Mouse (Mus musculus): ENCODE results near the gene Proser2. TPM values are rescaled to one million over a fixed set of nuclear protein-coding genes. Genes with fewer than 3 reads are reported as not detected.

The Proser2 gene
- polyA plus RNA-seq, 1 experiment: 0.94 TPM

DNA sequence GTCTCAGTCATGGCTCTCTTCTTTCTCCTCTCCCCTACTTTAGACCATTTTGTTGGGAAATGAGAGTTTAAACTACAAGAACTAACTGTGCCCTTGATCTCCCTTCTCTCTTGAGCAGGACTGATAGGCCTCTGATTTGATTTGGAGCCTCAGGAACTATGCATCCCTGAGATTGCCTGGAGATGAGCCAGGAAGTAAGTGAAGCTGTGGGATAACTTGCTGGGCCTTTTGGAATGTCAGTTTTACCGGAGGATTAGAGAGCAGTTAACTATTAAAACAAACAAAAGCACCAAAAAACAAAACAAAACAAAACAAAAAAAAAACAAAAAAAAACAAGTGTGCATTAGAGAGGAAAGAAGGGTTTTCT lies 54.5 kb downstream of the Proser2 start:
- TF ChIP-seq TCF12 (IDR thresholded peaks at IDR 0.05; ENCODE audit: insufficient read depth, poor library complexity, severe bottlenecking) (no peak), TCF3 (IDR thresholded peaks at IDR 0.05; ENCODE audit: insufficient read length, low read depth) (no peak), SRF (IDR thresholded peaks at IDR 0.05; ENCODE audit: control insufficient read depth, insufficient read length, low read depth) (no peak), CEBPB (IDR thresholded peaks at IDR 0.05; ENCODE audit: insufficient read depth, poor library complexity, severe bottlenecking) (no peak), MYOG (IDR thresholded peaks at IDR 0.05; ENCODE audit: control insufficient read depth in 1 of 3, insufficient read depth in 1 of 3, insufficient read length in 2 of 3, low read depth in 2 of 3) (no peak), MAX (IDR thresholded peaks at IDR 0.05; ENCODE audit: low read depth) (no peak), POLR2AphosphoS2 (IDR thresholded peaks at IDR 0.05; ENCODE audit: insufficient read length, low read depth) (no peak), USF1 (IDR thresholded peaks at IDR 0.05; ENCODE audit: low read depth) (no peak), REST (IDR thresholded peaks at IDR 0.05; ENCODE audit: insufficient read depth, insufficient read length) (no peak), MYOD1 (IDR thresholded peaks at IDR 0.05; ENCODE audit: control insufficient read depth in 1 of 3, insufficient read length in 2 of 3, low read depth in 2 of 3) (no peak)
- Histone ChIP-seq H3K4me2 (ENCODE audit: low read depth) (no peak overlapping the region), H3K27me3 (ENCODE audit: control insufficient read depth, insufficient read depth, insufficient read length) (no peaks in the 10 kb centered on the region), H3K79me2 (ENCODE audit: control insufficient read depth, insufficient read depth) (no peaks in the 10 kb centered on the region), H3ac (ENCODE audit: control insufficient read depth, insufficient read length) (no peak overlapping the region), H3K4me3 (no peak overlapping the region), H3K36me3 (ENCODE audit: control insufficient read depth, insufficient read depth) (no peaks in the 10 kb centered on the region)

DNA sequence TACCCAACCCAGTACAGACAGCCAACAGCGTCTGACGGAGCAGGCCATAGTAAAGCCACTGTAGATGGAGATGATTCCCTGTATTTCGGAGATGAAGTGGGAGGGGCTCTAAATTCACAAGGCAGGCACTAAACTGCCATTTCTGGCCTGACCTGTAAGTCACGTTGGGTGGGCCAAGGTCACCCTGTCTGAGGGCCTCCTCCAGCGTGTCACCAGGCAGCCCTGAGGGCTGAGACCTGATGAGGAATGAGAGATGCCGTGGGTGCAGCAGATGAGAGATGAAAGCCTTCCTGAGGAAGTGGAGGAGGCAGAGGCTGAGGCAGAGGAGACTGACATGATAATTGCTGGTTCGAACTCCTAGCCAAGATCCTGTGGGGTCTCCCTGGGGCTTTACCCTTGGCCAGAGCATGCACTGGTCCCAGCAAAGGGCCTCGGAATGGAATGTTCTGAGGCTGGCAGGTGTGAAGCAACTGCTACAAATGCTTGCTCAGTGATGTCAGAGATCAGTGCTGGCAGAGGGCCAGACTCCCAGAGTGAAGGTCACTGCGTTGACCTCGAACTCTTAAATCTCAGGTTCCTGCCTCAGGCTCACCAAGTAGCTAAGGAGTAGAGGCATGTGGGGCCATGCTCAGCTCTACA lies 55.0 kb downstream of the Proser2 start:
- Histone ChIP-seq H3K36me3 (ENCODE audit: control insufficient read depth, insufficient read depth) (no peaks in the 10 kb centered on the region), H3K4me2 (ENCODE audit: low read depth) (no peak overlapping the region), H3K27me3 (ENCODE audit: control insufficient read depth, insufficient read depth, insufficient read length) (no peaks in the 10 kb centered on the region), H3ac (ENCODE audit: control insufficient read depth, insufficient read length) (no peak overlapping the region), H3K79me2 (ENCODE audit: control insufficient read depth, insufficient read depth) (no peaks in the 10 kb centered on the region), H3K4me3 (no peak overlapping the region)
- TF ChIP-seq E2F4 (IDR thresholded peaks at IDR 0.05; ENCODE audit: insufficient read depth) (no peak), POLR2AphosphoS2 (IDR thresholded peaks at IDR 0.05; ENCODE audit: insufficient read length, low read depth) (no peak), SRF (IDR thresholded peaks at IDR 0.05; ENCODE audit: control insufficient read depth, insufficient read length, low read depth) (no peak), POLR2A (IDR thresholded peaks at IDR 0.05; ENCODE audit: insufficient read length, low read depth) (no peak), MAX (IDR thresholded peaks at IDR 0.05; ENCODE audit: low read depth) (no peak), TCF3 (IDR thresholded peaks at IDR 0.05; ENCODE audit: insufficient read length, low read depth) (no peak), MYOG (IDR thresholded peaks at IDR 0.05; ENCODE audit: control insufficient read depth in 1 of 3, insufficient read depth in 1 of 3, insufficient read length in 2 of 3, low read depth in 2 of 3) (peak in 1 of 3 experiments; percentile 76), REST (IDR thresholded peaks at IDR 0.05; ENCODE audit: insufficient read depth, insufficient read length) (no peak), CEBPB (IDR thresholded peaks at IDR 0.05; ENCODE audit: insufficient read depth, poor library complexity, severe bottlenecking) (no peak), TCF12 (IDR thresholded peaks at IDR 0.05; ENCODE audit: insufficient read depth, poor library complexity, severe bottlenecking) (no peak), USF1 (IDR thresholded peaks at IDR 0.05; ENCODE audit: low read depth) (no peak), MYOD1 (IDR thresholded peaks at IDR 0.05; ENCODE audit: control insufficient read depth in 1 of 3, insufficient read length in 2 of 3, low read depth in 2 of 3) (peak in 1 of 3 experiments; percentile 34)

DNA sequence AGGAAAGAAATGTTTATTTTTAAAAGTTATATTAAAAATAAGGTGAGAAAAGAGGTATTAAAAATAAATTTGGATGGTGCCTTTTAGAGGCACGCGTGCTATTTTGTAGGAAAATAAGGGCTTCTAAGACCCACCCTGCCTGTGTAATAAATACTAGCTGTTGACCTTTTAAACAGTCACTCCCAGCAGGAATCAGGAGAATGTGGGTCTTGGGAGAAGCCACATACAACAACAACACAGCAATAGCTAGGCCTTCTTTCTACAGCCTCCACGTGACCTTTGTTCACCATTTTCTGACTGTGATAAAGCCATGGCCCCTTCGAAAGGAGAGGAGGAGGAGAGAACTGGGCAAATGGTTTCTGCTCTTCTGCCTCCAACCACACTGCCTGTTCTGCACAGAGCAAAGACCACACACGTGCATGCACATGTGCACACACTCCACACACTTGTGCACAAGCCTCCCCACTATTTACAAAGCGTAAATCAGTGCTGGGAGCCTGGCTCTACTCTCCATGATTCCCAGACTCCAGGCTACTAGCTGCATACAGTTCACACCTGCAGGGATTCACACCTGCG lies 57.2 kb downstream of the Proser2 start:
- no peak overlapping the region for H3K4me3 ChIP-seq
- H3K79me2 ChIP-seq (ENCODE audit: control insufficient read depth, insufficient read depth): no peaks in the 10 kb centered on the region
- no peaks in the 10 kb centered on the region for H3K36me3 ChIP-seq (ENCODE audit: control insufficient read depth, insufficient read depth)
- no peak overlapping the region for H3ac ChIP-seq (ENCODE audit: control insufficient read depth, insufficient read length)
- no peak for TF ChIP-seq E2F4 (IDR thresholded peaks at IDR 0.05; ENCODE audit: insufficient read depth)
- H3K27me3 ChIP-seq (ENCODE audit: control insufficient read depth, insufficient read depth, insufficient read length): no peaks in the 10 kb centered on the region
- H3K4me2 ChIP-seq (ENCODE audit: low read depth): no peak overlapping the region

DNA sequence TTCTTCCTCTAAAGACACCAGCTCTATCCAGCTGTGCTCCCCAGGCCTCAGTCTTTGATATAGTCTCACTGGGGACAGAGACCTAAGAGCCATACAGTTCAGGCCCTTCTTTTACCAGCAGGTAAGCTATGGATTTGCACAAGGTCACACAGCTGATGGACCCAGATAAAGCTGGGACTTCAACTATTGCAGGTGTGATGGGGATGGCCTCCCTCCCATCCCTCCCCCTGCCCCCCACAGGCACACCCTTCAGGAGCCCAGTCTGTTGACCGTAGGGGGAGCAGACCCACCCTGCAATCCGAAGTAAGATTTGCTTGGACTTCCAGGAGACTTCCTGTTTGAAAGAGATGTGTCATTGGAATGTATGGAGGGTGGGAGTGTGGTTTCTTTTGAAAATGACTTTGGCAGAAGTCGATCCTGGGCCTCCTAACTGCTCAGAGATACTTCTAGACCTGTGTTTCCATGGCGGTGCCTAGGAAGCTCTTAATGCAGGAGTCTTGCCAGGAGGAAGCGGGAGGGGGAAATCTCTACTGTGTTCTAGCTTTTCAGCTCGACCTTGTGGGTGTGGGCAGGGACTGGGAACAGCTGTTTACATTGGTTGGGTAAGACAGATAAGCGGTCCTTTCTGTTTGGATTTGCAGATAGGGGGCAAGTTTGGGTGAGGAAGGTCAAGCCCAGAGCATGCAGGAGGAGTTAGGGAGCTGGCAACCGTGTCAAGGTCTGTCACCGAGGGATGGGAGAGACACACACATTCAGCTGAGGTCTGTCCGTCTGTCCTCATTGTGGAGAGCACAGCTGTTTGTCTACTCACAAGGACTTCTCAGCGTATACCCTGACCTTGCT lies 58.2 kb downstream of the Proser2 start:
- no peak overlapping the region for H3ac ChIP-seq (ENCODE audit: control insufficient read depth, insufficient read length)
- H3K4me3 ChIP-seq: no peak overlapping the region
- H3K79me2 ChIP-seq (ENCODE audit: control insufficient read depth, insufficient read depth): no peaks in the 10 kb centered on the region
- TF ChIP-seq MYOG (IDR thresholded peaks at IDR 0.05; ENCODE audit: control insufficient read depth in 1 of 3, insufficient read depth in 1 of 3, insufficient read length in 2 of 3, low read depth in 2 of 3): peak in 2 of 3 experiments; percentile 8 to 58
- peak in 1 of 3 experiments; percentile 23 for TF ChIP-seq MYOD1 (IDR thresholded peaks at IDR 0.05; ENCODE audit: control insufficient read depth in 1 of 3, insufficient read length in 2 of 3, low read depth in 2 of 3)
- TF ChIP-seq POLR2AphosphoS2 (IDR thresholded peaks at IDR 0.05; ENCODE audit: insufficient read length, low read depth): no peak
- H3K4me2 ChIP-seq (ENCODE audit: low read depth): peak overlapping the region; percentile 9
- no peaks in the 10 kb centered on the region for H3K27me3 ChIP-seq (ENCODE audit: control insufficient read depth, insufficient read depth, insufficient read length)
- H3K36me3 ChIP-seq (ENCODE audit: control insufficient read depth, insufficient read depth): no peaks in the 10 kb centered on the region

GRCm38 (mm10) chr2:6070925-6071324 lies 59.1 kb downstream of the Proser2 start:
- TF ChIP-seq E2F4 (IDR thresholded peaks at IDR 0.05; ENCODE audit: insufficient read depth) (no peak), TCF12 (IDR thresholded peaks at IDR 0.05; ENCODE audit: insufficient read depth, poor library complexity, severe bottlenecking) (no peak), TCF3 (IDR thresholded peaks at IDR 0.05; ENCODE audit: insufficient read length, low read depth) (no peak), MYOG (IDR thresholded peaks at IDR 0.05; ENCODE audit: control insufficient read depth in 1 of 3, insufficient read depth in 1 of 3, insufficient read length in 2 of 3, low read depth in 2 of 3) (peak in 1 of 3 experiments; percentile 11)
- Histone ChIP-seq H3K27me3 (ENCODE audit: control insufficient read depth, insufficient read depth, insufficient read length) (no peaks in the 10 kb centered on the region), H3K36me3 (ENCODE audit: control insufficient read depth, insufficient read depth) (no peaks in the 10 kb centered on the region), H3K79me2 (ENCODE audit: control insufficient read depth, insufficient read depth) (no peaks in the 10 kb centered on the region), H3ac (ENCODE audit: control insufficient read depth, insufficient read length) (no peak overlapping the region), H3K4me3 (no peak overlapping the region), H3K4me2 (ENCODE audit: low read depth) (no peak overlapping the region)
